Mouse (Mus musculus) midbrain, embryonic 10.5 days (tissue): ENCODE data around the gene Foxn3. TPM values are rescaled to one million over a fixed set of nuclear protein-coding genes. Genes with fewer than 3 reads are reported as not detected.

Experiments used
- DNase-seq: peaks from one replicate; pipeline ENCODE4 v3.0.0-alpha.2; 2017; ENCODE audit warnings: low spot score
- H3K27ac ChIP-seq: fragments of 300-500 bp; sonication (generic); replicated peaks from 2 replicates; pipeline ENCODE4 v1.5.1; 2016; ENCODE audit warnings: mild to moderate bottlenecking
- H3K27me3 ChIP-seq: fragments of 300-500 bp; sonication (generic); 2 replicates; pipeline ENCODE4 v1.6.1; 2016; ENCODE audit warnings: low read depth, mild to moderate bottlenecking; ENCODE audit not compliant: poor library complexity, severe bottlenecking
- H3K36me3 ChIP-seq: fragments of 300-500 bp; sonication (generic); 2 replicates; pipeline ENCODE4 v1.6.1; 2016; ENCODE audit warnings: mild to moderate bottlenecking, moderate library complexity
- H3K4me1 ChIP-seq: fragments of 300-500 bp; sonication (generic); 2 replicates; pipeline ENCODE4 v1.6.1; 2016
- H3K4me3 ChIP-seq: fragments of 300-500 bp; sonication (generic); 2 replicates; pipeline ENCODE4 v1.5.1; 2016; ENCODE audit warnings: mild to moderate bottlenecking, moderate library complexity
- H3K9me3 ChIP-seq: fragments of 300-500 bp; sonication (generic); replicated peaks from 2 replicates; pipeline ENCODE4 v1.6.1; 2016; ENCODE audit warnings: mild to moderate bottlenecking
- WGBS: fragments of 180-500 bp; shearing (Covaris S2); methylation state at CpG from one replicate; pipeline ENCODE4 v1.1.7; 2016; 5-methylcytosine and 5-hydroxymethylcytosine counted together
- polyA plus RNA-seq: library from polyadenylated mRNA; unstranded; fragments of >200 nt; fragmentation: Nextera tagmentation; extraction: Ambion mirVana; gene quantifications from 2 replicates; pipeline ENCODE4 v1.2.1, GENCODE M21; 2016

Gene Foxn3
- polyA plus RNA-seq, 1 experiment from 2014 or later: 51.8 TPM

- no peak overlapping the region for H3K4me3 ChIP-seq
- no peaks in the 10 kb centered on the region for H3K27me3 ChIP-seq
- H3K27ac ChIP-seq: no peak overlapping the region
- DNase-seq: peak; percentile 57
- WGBS: 48% methylated on average over 4 of the region's 4 CpGs
- H3K36me3 ChIP-seq: no peaks in the 10 kb centered on the region
- peaks cover 11% of the 10 kb centered on the region; the same call in 1 of the 2 replicates for H3K4me1 ChIP-seq
- 0 out of 2 replicates have a peak, but pooled peaks cover 4% of the 10 kb centered on the region for H3K9me3 ChIP-seq
Observed at GRCm38 (mm10) chr12:99150126-99150525, 413.3 kb downstream of the Foxn3 start.

GRCm38 (mm10) chr12:99149193-99149592, 414.2 kb downstream of the Foxn3 start:
- DNase-seq: no peak
- peaks cover 11% of the 10 kb centered on the region; the same call in 1 of the 2 replicates for H3K4me1 ChIP-seq
- no peaks in the 10 kb centered on the region for H3K27me3 ChIP-seq
- no peaks in the 10 kb centered on the region for H3K36me3 ChIP-seq
- no peak overlapping the region for H3K27ac ChIP-seq
- H3K9me3 ChIP-seq: 0 out of 2 replicates have a peak, but pooled peaks cover 4% of the 10 kb centered on the region
- no peak overlapping the region for H3K4me3 ChIP-seq
- WGBS: 96% methylated on average over 6 of the region's 6 CpGs
